Mouse (Mus musculus) neural tube, postnatal 0 days (tissue): ENCODE data around the gene Vars2. TPM values are rescaled to one million over a fixed set of nuclear protein-coding genes. Genes with fewer than 3 reads are reported as not detected.

Experiments used
- polyA plus RNA-seq: library from polyadenylated mRNA; unstranded; fragments of >200 nt; fragmentation: Nextera tagmentation; extraction: Ambion mirVana; gene quantifications from 2 replicates; pipeline ENCODE4 v1.2.1, GENCODE M21; 2015

Gene Vars2
- polyA plus RNA-seq: 11.0 and 15.0 TPM in 2 replicates

GRCm38 (mm10) chr17:35667334-35668065 lies at the start of gene Vars2:
Gene Vars2, minus strand, starts transcription at chr17:35667592.

GRCm38 (mm10) chr17:35704621-35705464 lies 37.5 kb upstream of the Vars2 start, which contains the start of gene Ddr1:
Gene Ddr1, minus strand, starts transcription at chr17:35704621.

GRCm38 (mm10) chr17:35673416-35674035 lies 6.1 kb upstream of the Vars2 start, which contains the start of gene Gtf2h4:
Gene Gtf2h4, minus strand, starts transcription at chr17:35673739.

GRCm38 (mm10) chr17:35643609-35644236 lies 23.7 kb downstream of the Vars2 start, which contains the start of gene Mucl3:
Gene Mucl3, minus strand, starts transcription at chr17:35643695.

GRCm38 (mm10) chr17:35626537-35626936 lies 40.9 kb downstream of the Vars2 start, which contains the start of gene Gm9573:
Gene Gm9573, minus strand, starts transcription at chr17:35626637.

Other genes with a start within 250 kb of the Vars2 start
- gene H2-Q6, start 242.7 kb downstream of the Vars2 start, polyA plus RNA-seq: 0.92 and 1.9 TPM in 2 replicates
- 4.0 and 6.8 TPM in 2 replicates for gene H2-Q7, start 228.4 kb downstream of the Vars2 start, polyA plus RNA-seq
- 0.56 and 0.66 TPM in 2 replicates for gene H2-Q10, start 197.5 kb downstream of the Vars2 start, polyA plus RNA-seq
- gene Pou5f1, start 161.6 kb downstream of the Vars2 start, polyA plus RNA-seq: not detected in 2 replicates
- gene Tcf19, start 150.8 kb downstream of the Vars2 start, polyA plus RNA-seq: 10.5 and 11.8 TPM in 2 replicates
- gene Cchcr1, start 150.5 kb downstream of the Vars2 start, polyA plus RNA-seq: 2.6 and 3.4 TPM in 2 replicates
- gene Psors1c2, start 134.4 kb downstream of the Vars2 start, polyA plus RNA-seq: 0.28 and 0.44 TPM in 2 replicates
- 0.05 TPM in 1 of 2 replicates, not detected in the other for gene Cdsn, start 115.5 kb downstream of the Vars2 start, polyA plus RNA-seq
- gene 2300002M23Rik, start 100.1 kb downstream of the Vars2 start, polyA plus RNA-seq: not detected in 2 replicates
- gene Sfta2, start 66.0 kb downstream of the Vars2 start, polyA plus RNA-seq: not detected in 2 replicates
- gene Gm9573, start 41.0 kb downstream of the Vars2 start, polyA plus RNA-seq: not detected in 2 replicates
- 0.08 TPM in 1 of 2 replicates, not detected in the other for gene Mucl3, start 23.9 kb downstream of the Vars2 start, polyA plus RNA-seq
- gene Gtf2h4, start 6.1 kb upstream of the Vars2 start, polyA plus RNA-seq: 23.4 and 23.8 TPM in 2 replicates
- 66.1 and 70.3 TPM in 2 replicates for gene Ddr1, start 37.0 kb upstream of the Vars2 start, polyA plus RNA-seq
- 24.1 and 25.1 TPM in 2 replicates for gene Ier3, start 154.1 kb upstream of the Vars2 start, polyA plus RNA-seq
- gene Flot1, start 155.6 kb upstream of the Vars2 start, polyA plus RNA-seq: 167 and 180 TPM in 2 replicates
- 1,086 and 1,211 TPM in 2 replicates for gene Tubb5, start 170.7 kb upstream of the Vars2 start, polyA plus RNA-seq
- 3.8 and 4.1 TPM in 2 replicates for gene Mdc1, start 173.9 kb upstream of the Vars2 start, polyA plus RNA-seq
- gene Nrm, start 193.7 kb upstream of the Vars2 start, polyA plus RNA-seq: 18.0 and 21.8 TPM in 2 replicates
- gene Ppp1r18, start 198.0 kb upstream of the Vars2 start, polyA plus RNA-seq: 17.5 and 17.9 TPM in 2 replicates
- gene Dhx16, start 212.2 kb upstream of the Vars2 start, polyA plus RNA-seq: 19.4 and 23.2 TPM in 2 replicates
- 80.1 and 91.3 TPM in 2 replicates for gene 2310061I04Rik, start 229.8 kb upstream of the Vars2 start, polyA plus RNA-seq
- gene Atat1, start 242.5 kb upstream of the Vars2 start, polyA plus RNA-seq: 169 and 211 TPM in 2 replicates
- 73.6 and 78.3 TPM in 2 replicates for gene Mrps18b, start 248.8 kb upstream of the Vars2 start, polyA plus RNA-seq
- gene Ppp1r10, start 248.8 kb upstream of the Vars2 start, polyA plus RNA-seq: 22.9 and 25.5 TPM in 2 replicates